Mouse (Mus musculus) liver, embryonic 13.5 days (tissue): ENCODE measurements around the gene Atxn7l3b. TPM values are rescaled to one million over a fixed set of nuclear protein-coding genes. Genes with fewer than 3 reads are reported as not detected.

Experiments used
- ATAC-seq: fragments of 200-750 bp; cut with Nextera tagmentation; 2 replicates; pipeline ENCODE4 v1.8.0; 2017; ENCODE audit warnings: low read depth, mild to moderate bottlenecking, moderate number of reproducible peaks, moderate library complexity
- DNase-seq: peaks from one replicate; pipeline ENCODE4 v3.0.0; 2022
- H3K27ac ChIP-seq: fragments of 300-500 bp; sonication (generic); 2 replicates; pipeline ENCODE4 v1.5.1; 2015; ENCODE audit warnings: moderate library complexity, mild to moderate bottlenecking, inconsistent platforms
- H3K27me3 ChIP-seq: fragments of 300-500 bp; sonication (generic); 2 replicates; pipeline ENCODE4 v1.6.1; 2015; ENCODE audit warnings: mild to moderate bottlenecking, inconsistent platforms
- H3K36me3 ChIP-seq: fragments of 300-500 bp; sonication (generic); 2 replicates; pipeline ENCODE4 v1.6.1; 2015; ENCODE audit warnings: mild to moderate bottlenecking, inconsistent platforms
- H3K4me1 ChIP-seq: fragments of 300-500 bp; sonication (generic); replicated peaks from 2 replicates; pipeline ENCODE4 v1.6.1; 2015; ENCODE audit warnings: inconsistent platforms
- H3K4me2 ChIP-seq: fragments of 300-500 bp; sonication (generic); 2 replicates; pipeline ENCODE4 v1.6.1; 2015; ENCODE audit warnings: inconsistent platforms, mild to moderate bottlenecking, moderate library complexity
- H3K4me3 ChIP-seq: fragments of 300-500 bp; sonication (generic); replicated peaks from 2 replicates; pipeline ENCODE4 v1.5.1; 2015; ENCODE audit warnings: mild to moderate bottlenecking, inconsistent platforms
- H3K9ac ChIP-seq: fragments of 300-500 bp; sonication (generic); 2 replicates; pipeline ENCODE4 v1.6.1; 2015; ENCODE audit warnings: mild to moderate bottlenecking, inconsistent platforms
- H3K9me3 ChIP-seq: fragments of 300-500 bp; sonication (generic); replicated peaks from 2 replicates; pipeline ENCODE4 v1.6.1; 2016; ENCODE audit warnings: inconsistent platforms
- WGBS: fragments of 180-500 bp; shearing (Covaris S2); methylation state at CpG from one replicate; pipeline ENCODE4 v1.1.7; 2015; ENCODE audit not compliant: insufficient replicate concordance; 5-methylcytosine and 5-hydroxymethylcytosine counted together
- polyA plus RNA-seq: library from polyadenylated mRNA; unstranded; fragments of >200 nt; fragmentation: Nextera tagmentation; extraction: Ambion mirVana; gene quantifications from 2 replicates; pipeline ENCODE4 v1.2.1, GENCODE M21; 2015

Gene Atxn7l3b
- polyA plus RNA-seq, 1 experiment from 2014 or later: 65.8 TPM

- Histone ChIP-seq H3K27ac (no peak overlapping the region), H3K4me3 (no peak overlapping the region), H3K4me2 (no peak overlapping the region), H3K36me3 (no peaks in the 10 kb centered on the region), H3K27me3 (no peaks in the 10 kb centered on the region), H3K4me1 (no peaks in the 10 kb centered on the region), H3K9ac (no peak overlapping the region), H3K9me3 (no peaks in the 10 kb centered on the region)
- 63% methylated on average over 5 of the region's 5 CpGs for WGBS
- ATAC-seq: no peak
- DNase-seq: no peak
Observed at GRCm38 (mm10) chr10:112916575-112917190, 12.1 kb downstream of the Atxn7l3b start.

DNA sequence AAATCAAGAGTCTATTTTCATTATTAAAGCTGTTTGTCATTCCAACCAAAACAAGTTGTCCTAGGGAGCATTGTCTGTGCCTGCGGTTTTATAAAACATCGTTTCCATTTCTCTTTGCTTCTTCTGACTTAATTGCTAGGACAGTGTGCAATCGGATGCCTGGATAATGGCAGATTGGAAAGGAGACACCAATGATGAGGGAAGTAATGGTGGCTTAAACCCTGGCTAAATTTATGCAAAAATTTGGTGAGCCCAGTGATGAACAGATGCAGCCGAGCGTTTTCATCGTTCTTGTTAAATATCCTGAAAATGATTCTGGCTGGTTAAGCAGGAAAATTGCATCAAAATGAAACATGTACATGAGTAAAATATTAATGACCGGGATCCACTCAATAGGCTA, 28.6 kb downstream of the Atxn7l3b start:
- no peaks in the 10 kb centered on the region for H3K27me3 ChIP-seq
- H3K9me3 ChIP-seq: no peaks in the 10 kb centered on the region
- WGBS: 83% methylated on average over 7 of the region's 7 CpGs
- no peak for ATAC-seq
- H3K9ac ChIP-seq: no peak overlapping the region
- H3K4me2 ChIP-seq: no peak overlapping the region
- no peak overlapping the region for H3K27ac ChIP-seq
- no peaks in the 10 kb centered on the region for H3K4me1 ChIP-seq
- no peaks in the 10 kb centered on the region for H3K36me3 ChIP-seq
- DNase-seq: no peak
- H3K4me3 ChIP-seq: no peak overlapping the region

DNA sequence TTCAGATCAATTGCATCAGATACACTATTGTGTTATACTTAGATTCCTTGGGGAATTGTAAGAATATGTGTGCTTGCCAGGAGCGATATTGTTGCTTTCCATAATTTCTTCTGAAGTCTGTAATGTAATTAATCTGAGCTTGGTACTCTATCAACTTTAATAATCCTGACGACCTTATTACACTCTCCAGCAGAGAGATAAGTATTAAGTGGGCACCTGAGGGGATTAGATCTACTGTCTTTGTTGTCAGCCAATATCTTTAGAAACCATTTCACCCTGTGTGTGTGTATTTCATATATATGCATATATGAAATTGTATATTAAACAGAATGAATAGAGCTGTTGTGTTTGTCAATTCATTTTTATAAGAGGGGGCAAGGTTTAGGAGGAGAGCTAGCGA, 29.0 kb downstream of the Atxn7l3b start:
- Histone ChIP-seq H3K4me2 (no peak overlapping the region), H3K4me3 (no peak overlapping the region), H3K9ac (no peak overlapping the region), H3K9me3 (no peaks in the 10 kb centered on the region), H3K4me1 (no peaks in the 10 kb centered on the region), H3K27me3 (no peaks in the 10 kb centered on the region), H3K27ac (no peak overlapping the region), H3K36me3 (no peaks in the 10 kb centered on the region)
- ATAC-seq: no peak
- no peak for DNase-seq
- WGBS: 54% methylated on average over 3 of the region's 3 CpGs

DNA sequence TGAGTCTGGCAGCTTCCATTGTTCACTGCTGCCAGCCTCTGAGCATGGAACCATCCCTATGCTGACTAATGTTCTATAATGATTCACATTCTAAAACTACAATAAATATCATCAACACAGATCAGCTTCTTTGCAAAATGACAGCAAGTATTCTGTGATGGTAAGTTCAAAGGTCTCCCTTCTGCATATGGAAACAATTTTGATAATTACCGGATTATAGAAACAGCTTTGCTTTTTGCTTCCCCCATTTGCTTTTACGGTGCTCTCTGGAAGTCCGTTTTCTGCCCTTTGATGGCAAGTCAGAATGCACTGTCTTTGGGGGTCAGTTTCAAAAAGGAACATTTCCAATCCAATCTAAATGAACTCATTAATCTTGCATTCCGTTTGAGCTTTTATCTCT, 32.2 kb downstream of the Atxn7l3b start:
- Histone ChIP-seq H3K9me3 (0 out of 2 replicates have a peak, but pooled peaks cover 3% of the 10 kb centered on the region), H3K27ac (no peak overlapping the region), H3K4me3 (no peak overlapping the region), H3K9ac (no peak overlapping the region), H3K27me3 (no peaks in the 10 kb centered on the region), H3K4me1 (no peaks in the 10 kb centered on the region), H3K4me2 (no peak overlapping the region), H3K36me3 (no peaks in the 10 kb centered on the region)
- WGBS: 59% methylated on average over 4 of the region's 4 CpGs
- ATAC-seq: no peak
- DNase-seq: no peak

DNA sequence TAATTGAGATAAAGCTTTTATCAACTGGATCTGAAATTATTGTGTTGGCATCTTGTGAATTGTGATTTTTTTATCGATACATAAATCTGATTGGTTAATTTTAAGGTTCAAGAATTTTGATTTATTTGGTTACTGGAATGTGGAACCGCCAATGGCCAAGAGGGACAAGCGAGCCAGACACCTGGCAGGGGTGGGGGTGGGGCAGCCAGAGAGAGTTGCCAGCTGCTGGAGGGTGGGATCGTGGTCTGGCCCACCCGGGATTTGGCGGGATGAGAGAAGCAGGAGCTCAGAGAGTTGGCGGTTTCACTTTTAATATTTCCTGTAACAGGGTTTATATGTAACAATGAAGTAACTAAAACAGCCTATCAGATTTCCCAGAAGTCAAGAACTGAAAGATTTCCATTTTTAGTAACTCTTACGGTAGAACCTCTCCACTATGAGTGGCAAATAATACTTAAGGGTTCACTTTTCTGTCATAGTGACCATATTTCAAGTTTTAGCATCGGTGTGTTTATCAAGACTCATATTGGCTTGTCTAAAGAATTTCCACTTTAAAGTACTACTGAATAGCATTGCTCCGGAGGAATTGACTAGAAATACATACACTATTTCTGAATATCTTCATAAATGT, 35.1 kb downstream of the Atxn7l3b start:
- DNase-seq (no peak), ATAC-seq (no peak)
- Histone ChIP-seq H3K9ac (no peak overlapping the region), H3K27ac (no peak overlapping the region), H3K36me3 (no peaks in the 10 kb centered on the region), H3K4me3 (no peak overlapping the region), H3K4me2 (no peak overlapping the region), H3K27me3 (no peaks in the 10 kb centered on the region), H3K9me3 (0 out of 2 replicates have a peak, but pooled peaks cover 3% of the 10 kb centered on the region), H3K4me1 (no peaks in the 10 kb centered on the region)
- 70% methylated on average over 10 of the region's 10 CpGs for WGBS

- DNase-seq: no peak
- no peaks in the 10 kb centered on the region for H3K9me3 ChIP-seq
- H3K36me3 ChIP-seq: no peaks in the 10 kb centered on the region
- H3K4me2 ChIP-seq: no peak overlapping the region
- H3K27ac ChIP-seq: no peak overlapping the region
- H3K4me3 ChIP-seq: no peak overlapping the region
- WGBS: 62% methylated on average over 9 of the region's 9 CpGs
- H3K9ac ChIP-seq: no peak overlapping the region
- H3K27me3 ChIP-seq: no peaks in the 10 kb centered on the region
- no peak for ATAC-seq
- H3K4me1 ChIP-seq: no peaks in the 10 kb centered on the region
Observed at GRCm38 (mm10) chr10:112884064-112884463, 44.7 kb downstream of the Atxn7l3b start.

DNA sequence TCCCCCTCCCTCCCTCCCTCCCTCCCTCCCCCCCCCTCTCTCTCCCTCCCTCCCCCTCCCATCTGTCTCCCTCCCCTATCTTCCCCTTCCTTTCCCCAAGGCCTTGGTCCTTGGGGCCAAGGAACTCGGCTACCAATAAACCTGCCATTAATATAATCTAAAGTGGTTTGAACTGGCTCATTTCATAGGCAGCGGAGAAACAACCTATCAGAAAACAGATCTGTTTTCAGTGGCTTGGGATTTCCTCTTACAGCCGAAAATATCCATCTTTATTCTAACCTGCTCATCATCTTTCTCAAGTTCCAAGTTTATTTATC, 45.2 kb downstream of the Atxn7l3b start:
- no peak overlapping the region for H3K27ac ChIP-seq
- H3K9ac ChIP-seq: no peak overlapping the region
- DNase-seq: no peak
- no peaks in the 10 kb centered on the region for H3K4me1 ChIP-seq
- ATAC-seq: no peak
- no peaks in the 10 kb centered on the region for H3K36me3 ChIP-seq
- WGBS: 39% methylated on average over 3 of the region's 3 CpGs
- H3K9me3 ChIP-seq: no peaks in the 10 kb centered on the region
- no peaks in the 10 kb centered on the region for H3K27me3 ChIP-seq
- H3K4me2 ChIP-seq: no peak overlapping the region
- no peak overlapping the region for H3K4me3 ChIP-seq

GRCm38 (mm10) chr10:112882789-112883687, 45.8 kb downstream of the Atxn7l3b start:
- H3K4me2 ChIP-seq: no peak overlapping the region
- no peak for ATAC-seq
- no peaks in the 10 kb centered on the region for H3K9me3 ChIP-seq
- H3K4me1 ChIP-seq: no peaks in the 10 kb centered on the region
- no peaks in the 10 kb centered on the region for H3K36me3 ChIP-seq
- H3K27ac ChIP-seq: no peak overlapping the region
- no peaks in the 10 kb centered on the region for H3K27me3 ChIP-seq
- H3K4me3 ChIP-seq: no peak overlapping the region
- no peak for DNase-seq
- H3K9ac ChIP-seq: no peak overlapping the region
- WGBS: 32% methylated on average over 6 of the region's 6 CpGs

DNA sequence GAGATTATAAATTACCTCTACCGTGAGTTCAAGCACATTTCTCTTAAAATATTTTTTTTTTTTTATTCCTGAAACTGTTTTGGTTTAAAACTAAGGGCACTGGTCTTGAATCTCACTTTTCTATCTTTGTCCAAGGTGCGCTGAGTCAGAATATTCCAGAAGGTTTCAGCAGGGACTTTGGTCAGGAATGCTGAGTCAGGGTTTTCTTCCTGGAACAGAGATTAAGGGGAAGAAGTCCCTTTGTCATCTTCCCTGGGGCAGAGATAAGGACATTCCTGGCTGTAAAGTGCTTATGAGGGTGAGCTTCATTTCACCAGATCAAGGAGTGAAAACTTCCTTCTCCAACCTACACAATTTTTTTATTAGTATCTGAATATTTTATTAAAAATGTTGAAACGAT, 46.7 kb downstream of the Atxn7l3b start:
- H3K27ac ChIP-seq: no peak overlapping the region
- WGBS: 71% methylated on average over 3 of the region's 3 CpGs

DNA sequence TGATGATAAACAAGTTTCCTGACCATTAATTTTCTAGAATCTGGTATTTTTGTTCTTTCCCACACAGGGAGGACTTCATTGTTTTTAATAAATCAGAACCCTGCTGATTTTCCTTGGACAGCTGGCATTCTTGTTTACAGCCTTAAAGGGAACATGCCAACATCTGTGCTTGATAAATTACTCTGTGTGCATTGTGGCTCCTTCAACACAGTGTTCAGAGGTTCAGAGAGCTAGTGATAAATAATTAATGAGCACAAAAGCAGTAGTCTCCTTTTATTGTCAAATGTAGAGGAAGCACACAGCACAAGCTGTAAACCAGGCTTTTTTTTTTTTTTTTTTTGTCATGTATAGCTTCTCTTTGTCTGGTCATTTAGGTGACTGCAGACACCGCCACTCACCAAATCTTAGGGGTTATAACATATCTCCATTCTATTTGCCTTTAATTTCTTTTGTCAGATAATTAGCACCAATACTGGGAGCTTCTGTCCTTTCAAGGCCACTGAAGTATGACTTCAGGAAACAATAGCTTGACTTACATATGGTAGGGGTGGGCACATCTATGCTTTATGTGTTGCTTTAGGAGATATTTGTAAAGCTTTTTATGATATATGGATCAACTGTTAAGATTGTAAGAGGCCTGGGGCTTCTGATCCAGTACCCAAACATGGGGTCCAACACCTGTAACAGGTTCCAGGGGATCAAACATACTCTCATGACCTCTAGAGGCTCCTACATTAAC, 52.0 kb downstream of the Atxn7l3b start:
- ATAC-seq: no peak
- Histone ChIP-seq H3K4me3 (no peak overlapping the region), H3K4me2 (no peak overlapping the region), H3K9ac (no peak overlapping the region), H3K36me3 (no peaks in the 10 kb centered on the region), H3K27me3 (no peaks in the 10 kb centered on the region), H3K27ac (no peak overlapping the region), H3K4me1 (no peaks in the 10 kb centered on the region), H3K9me3 (no peaks in the 10 kb centered on the region)
- DNase-seq: no peak
- WGBS: 56% methylated on average over 1 of the region's 1 CpGs

More for the DNA sequence above, 46.7 kb downstream of the Atxn7l3b start:
- no peak overlapping the region for H3K4me3 ChIP-seq
- H3K4me2 ChIP-seq: no peak overlapping the region
- no peak for ATAC-seq
- H3K27me3 ChIP-seq: no peaks in the 10 kb centered on the region
- no peaks in the 10 kb centered on the region for H3K9me3 ChIP-seq
- H3K36me3 ChIP-seq: no peaks in the 10 kb centered on the region
- H3K9ac ChIP-seq: no peak overlapping the region
- DNase-seq: no peak
- H3K4me1 ChIP-seq: no peaks in the 10 kb centered on the region
